Mouse (Mus musculus) lung, adult 2 months (tissue): ENCODE measurements around the gene 1500011B03Rik.

Experiments used
- CTCF ChIP-seq: fragments of 200-500 bp; IDR thresholded peaks from 2 replicates; pipeline ENCODE4 v1.5.1; 2011; ENCODE audit warnings: mild to moderate bottlenecking, low read length, control low read depth; ENCODE audit not compliant: insufficient read depth
- POLR2A ChIP-seq: fragments of 200-500 bp; IDR thresholded peaks from 2 replicates; pipeline ENCODE4 v1.6.1; 2011; ENCODE audit warnings: low read depth, mild to moderate bottlenecking, control low read depth, low read length, borderline replicate concordance; ENCODE audit errors: extremely low read depth

- no peak for TF ChIP-seq POLR2A
- no peak for TF ChIP-seq CTCF
Measured at GRCm38 (mm10) chr5:114779956-114780489, 43.2 kb downstream of the 1500011B03Rik start.
